Comparison of ENCODE assay signal across 7 mouse cellular contexts in the genomic region with DNA sequence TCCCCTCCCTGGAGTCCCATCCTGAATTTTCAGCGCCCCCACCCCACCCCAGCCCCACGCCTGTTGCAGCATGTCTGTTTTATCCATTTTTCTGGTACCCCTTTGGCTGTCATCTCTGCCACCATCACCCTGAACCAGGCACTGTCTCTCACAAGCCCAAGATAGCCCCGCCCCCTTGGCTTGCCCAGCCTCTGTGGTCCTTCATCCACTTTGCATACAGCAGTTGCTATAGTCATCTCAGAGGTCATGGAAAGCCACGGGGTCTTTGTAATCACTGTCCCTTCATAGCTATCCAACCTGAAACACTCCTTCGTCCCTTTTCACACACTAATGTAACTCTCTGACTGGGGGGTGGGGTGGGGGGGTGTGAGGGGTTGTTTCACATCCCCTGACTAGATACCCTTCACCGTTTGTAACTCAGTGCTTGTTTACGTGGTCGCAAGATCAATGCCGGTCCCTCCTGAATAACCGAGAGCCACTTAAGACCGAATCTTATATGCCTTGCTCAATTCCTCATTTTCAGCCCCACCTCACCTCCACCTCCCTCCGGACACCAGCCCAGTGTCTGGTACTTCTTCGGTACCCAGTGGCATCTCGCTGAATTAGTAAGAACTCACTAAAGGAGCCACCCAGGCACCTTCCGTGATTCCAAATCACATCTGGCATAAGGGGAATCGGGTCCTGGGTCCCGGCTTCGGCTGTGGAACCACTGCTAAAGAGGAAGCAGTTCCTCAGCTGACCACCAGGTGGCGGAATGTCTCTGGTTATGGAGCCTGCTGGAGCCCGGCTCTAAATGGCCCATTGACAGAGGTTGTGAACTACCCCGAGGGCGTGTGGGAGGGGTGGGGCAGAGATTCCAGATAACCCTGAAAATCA. TPM values are rescaled to one million over a fixed set of nuclear protein-coding genes. Genes with fewer than 3 reads are reported as not detected.
DNase-seq lines count a peak whose midpoint lies in the region; ATAC-seq lines count a peak whose summit lies in the region.

No protein-coding gene starts in this region.

- H3K36me3 ChIP-seq in embryonic facial prominence, embryonic 13.5 days: 0 out of 2 replicates have a peak, but pooled peaks cover 5% of the 10 kb centered on the region
- H3K36me3 ChIP-seq in limb, embryonic 12.5 days: no peaks in the 10 kb centered on the region
- no peaks in the 10 kb centered on the region for H3K36me3 ChIP-seq in midbrain, embryonic 15.5 days (replicated peaks)

- H3K4me3 ChIP-seq in embryonic facial prominence, embryonic 13.5 days: peak overlapping the region; percentile 17; the same call in 1 of the 2 replicates
- 0 out of 2 replicates have a peak overlapping the region, but pooled peaks have one; percentile 16 for H3K4me3 ChIP-seq in limb, embryonic 12.5 days (replicated peaks)
- peak overlapping the region; percentile 11; the same call in 1 of the 2 replicates for H3K4me3 ChIP-seq in midbrain, embryonic 15.5 days

- H3K9me3 ChIP-seq in embryonic facial prominence, embryonic 13.5 days: no peaks in the 10 kb centered on the region
- no peaks in the 10 kb centered on the region for H3K9me3 ChIP-seq in limb, embryonic 12.5 days
- H3K9me3 ChIP-seq in midbrain, embryonic 15.5 days: no peaks in the 10 kb centered on the region

- H3K9ac ChIP-seq in embryonic facial prominence, embryonic 13.5 days: no peak overlapping the region
- no peak overlapping the region for H3K9ac ChIP-seq in limb, embryonic 12.5 days (replicated peaks)
- H3K9ac ChIP-seq in midbrain, embryonic 15.5 days: no peak overlapping the region

- 0 out of 2 replicates have a peak overlapping the region, but pooled peaks have one; percentile 28 for H3K27ac ChIP-seq in embryonic facial prominence, embryonic 13.5 days
- H3K27ac ChIP-seq in limb, embryonic 12.5 days: no peak overlapping the region
- H3K27ac ChIP-seq in midbrain, embryonic 15.5 days: no peak overlapping the region

- peak; percentile 87 for DNase-seq in adrenal gland, postnatal 25 days
- DNase-seq in heart, adult 8-10 months (ENCODE audit: low spot score): peak; percentile 88
- DNase-seq in kidney, adult 8-10 months: peak; percentile 78 to 92
- peak; percentile 71 to 86 for DNase-seq in spleen, adult 18-20 months

- WGBS in embryonic facial prominence, embryonic 13.5 days: 16% methylated on average over 22 of the region's 22 CpGs
- 15% methylated on average over 22 of the region's 22 CpGs for WGBS in limb, embryonic 12.5 days
- 10% methylated on average over 22 of the region's 22 CpGs for WGBS in midbrain, embryonic 15.5 days

- H3K4me1 ChIP-seq in embryonic facial prominence, embryonic 13.5 days: peaks cover 11% of the 10 kb centered on the region
- H3K4me1 ChIP-seq in limb, embryonic 12.5 days (replicated peaks): peaks cover 8% of the 10 kb centered on the region; the same call in 1 of the 2 replicates
- peaks cover 7% of the 10 kb centered on the region; the same call in 1 of the 2 replicates for H3K4me1 ChIP-seq in midbrain, embryonic 15.5 days

- H3K4me2 ChIP-seq in embryonic facial prominence, embryonic 13.5 days: peak overlapping the region; percentile 47
- peak overlapping the region; percentile 43 for H3K4me2 ChIP-seq in limb, embryonic 12.5 days
- H3K4me2 ChIP-seq in midbrain, embryonic 15.5 days: peak overlapping the region; percentile 43

- 0 out of 2 replicates have a peak, but pooled peaks have one; percentile 44 for ATAC-seq in embryonic facial prominence, embryonic 13.5 days (ENCODE audit: insufficient number of reproducible peaks, insufficient read depth, low FRiP score, low TSS enrichment, low read depth)
- 0 out of 2 replicates have a peak, but pooled peaks have one; percentile 16 for ATAC-seq in limb, embryonic 12.5 days (ENCODE audit: insufficient number of reproducible peaks, insufficient read depth, low FRiP score, low TSS enrichment, low read depth)
- peak; percentile 74 for ATAC-seq in midbrain, embryonic 15.5 days (replicated peaks)

- peaks cover 27% of the 10 kb centered on the region for H3K27me3 ChIP-seq in embryonic facial prominence, embryonic 13.5 days
- H3K27me3 ChIP-seq in limb, embryonic 12.5 days: peaks cover 65% of the 10 kb centered on the region
- peaks cover 9% of the 10 kb centered on the region; the same call in 1 of the 2 replicates for H3K27me3 ChIP-seq in midbrain, embryonic 15.5 days (replicated peaks)

RNA-seq across cellular contexts. Expression of a gene that starts 19.2 kb away (rescaled TPM):
- 1.2 and 1.3 TPM in 2 replicates for total RNA-seq in adrenal gland, postnatal 25 days (2021)
- polyA plus RNA-seq in embryonic facial prominence, embryonic 13.5 days (2015; fragmentation: Nextera tagmentation; extraction: Ambion mirVana): 10.8 and 13.9 TPM in 2 replicates
- 1 to 10 TPM; 3.2 to 6.5 (median 4.9) TPM for total RNA-seq in heart, adult 8-10 months (2022)
- 2.5 and 3.4 TPM in 2 replicates for polyA plus RNA-seq in limb, embryonic 12.5 days (2016; fragmentation: Nextera tagmentation; extraction: Ambion mirVana)
- polyA plus RNA-seq in midbrain, embryonic 15.5 days (2015; fragmentation: Nextera tagmentation; extraction: Ambion mirVana): 0.69 and 0.92 TPM in 2 replicates

RNA-seq across cellular contexts. Expression of a gene that starts 51.8 kb away (rescaled TPM):
- total RNA-seq in adrenal gland, postnatal 25 days (2021): 61.9 and 66.2 TPM in 2 replicates
- polyA plus RNA-seq in embryonic facial prominence, embryonic 13.5 days (2015; fragmentation: Nextera tagmentation; extraction: Ambion mirVana): 88.4 and 94.6 TPM in 2 replicates
- 10 to 100 TPM; 18.4 to 19.2 (median 18.5) TPM for total RNA-seq in heart, adult 8-10 months (2022)
- polyA plus RNA-seq in limb, embryonic 12.5 days (2016; fragmentation: Nextera tagmentation; extraction: Ambion mirVana): 69.5 and 75.3 TPM in 2 replicates
- polyA plus RNA-seq in midbrain, embryonic 15.5 days (2015; fragmentation: Nextera tagmentation; extraction: Ambion mirVana): 34.5 and 39.1 TPM in 2 replicates

Comparison
In these comparisons a context has a peak if more than half of its experiments do, and no peak if none do; other contexts are left out.
1. ATAC-seq: peak in every context shown above with its lines; median percentile 74 in midbrain, embryonic 15.5 days; 44 in embryonic facial prominence, embryonic 13.5 days; 16 in limb, embryonic 12.5 days.